Mouse (Mus musculus): ENCODE results near the gene Dnajc5. TPM values are rescaled to one million over a fixed set of nuclear protein-coding genes. Genes with fewer than 3 reads are reported as not detected.

Gene Dnajc5
- polyA plus RNA-seq, 1 experiment from 2014 or later = 209 TPM

GRCm38 (mm10) chr2:181586124-181586523 is 65.8 kb downstream of the Dnajc5 start:
- Histone ChIP-seq H3K4me2 (replicated peaks) (no peak overlapping the region), H3K4me1 (peaks cover 18% of the 10 kb centered on the region), H3K9ac (replicated peaks) (no peak overlapping the region), H3K4me3 (no peak overlapping the region), H3K36me3 (peaks cover 72% of the 10 kb centered on the region), H3K27me3 (no peaks in the 10 kb centered on the region), H3K27ac (replicated peaks) (no peak overlapping the region), H3K9me3 (no peaks in the 10 kb centered on the region)
- WGBS = 98% methylated on average over 3 of the region's 3 CpGs
- no peak for ATAC-seq (replicated peaks)

DNA sequence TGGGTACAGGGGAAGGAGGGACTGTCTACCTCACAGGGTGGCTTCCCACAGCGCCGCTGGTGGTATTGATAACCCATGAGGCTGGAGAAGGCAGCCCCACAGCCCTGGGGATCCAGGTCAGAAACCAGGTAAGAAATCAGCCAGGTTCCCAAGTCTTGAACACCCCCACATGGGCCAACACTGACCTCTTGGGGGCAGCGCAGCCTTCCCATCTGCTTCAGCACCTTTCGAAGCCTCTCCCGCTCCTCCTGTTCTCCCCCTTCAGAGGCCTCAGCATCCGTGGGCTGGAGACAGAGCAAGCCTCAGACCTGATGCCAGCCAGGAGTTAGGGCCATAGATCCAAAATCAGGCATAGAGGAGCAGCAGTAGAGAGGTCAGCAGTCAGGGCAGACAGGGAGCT is 67.5 kb downstream of the Dnajc5 start:
- 82% methylated on average over 6 of the region's 6 CpGs for WGBS
- no peaks in the 10 kb centered on the region for H3K9me3 ChIP-seq
- H3K4me1 ChIP-seq = peaks cover 19% of the 10 kb centered on the region
- no peak overlapping the region for H3K4me2 ChIP-seq (replicated peaks)
- no peaks in the 10 kb centered on the region for H3K27me3 ChIP-seq
- H3K36me3 ChIP-seq = peaks cover 72% of the 10 kb centered on the region
- no peak for ATAC-seq (replicated peaks)
- no peak overlapping the region for H3K4me3 ChIP-seq
- H3K27ac ChIP-seq (replicated peaks) = no peak overlapping the region
- H3K9ac ChIP-seq (replicated peaks) = no peak overlapping the region

- no peak overlapping the region for H3K27ac ChIP-seq (replicated peaks)
- no peak for ATAC-seq (replicated peaks)
- 93% methylated on average over 11 of the region's 11 CpGs for WGBS
- peaks cover 24% of the 10 kb centered on the region for H3K4me1 ChIP-seq
- no peaks in the 10 kb centered on the region for H3K27me3 ChIP-seq
- no peak overlapping the region for H3K9ac ChIP-seq (replicated peaks)
- H3K4me3 ChIP-seq = no peak overlapping the region
- H3K9me3 ChIP-seq = no peaks in the 10 kb centered on the region
- peaks cover 68% of the 10 kb centered on the region for H3K36me3 ChIP-seq
- no peak overlapping the region for H3K4me2 ChIP-seq (replicated peaks)
Measured at GRCm38 (mm10) chr2:181588229-181588780, 68.0 kb downstream of the Dnajc5 start.

DNA sequence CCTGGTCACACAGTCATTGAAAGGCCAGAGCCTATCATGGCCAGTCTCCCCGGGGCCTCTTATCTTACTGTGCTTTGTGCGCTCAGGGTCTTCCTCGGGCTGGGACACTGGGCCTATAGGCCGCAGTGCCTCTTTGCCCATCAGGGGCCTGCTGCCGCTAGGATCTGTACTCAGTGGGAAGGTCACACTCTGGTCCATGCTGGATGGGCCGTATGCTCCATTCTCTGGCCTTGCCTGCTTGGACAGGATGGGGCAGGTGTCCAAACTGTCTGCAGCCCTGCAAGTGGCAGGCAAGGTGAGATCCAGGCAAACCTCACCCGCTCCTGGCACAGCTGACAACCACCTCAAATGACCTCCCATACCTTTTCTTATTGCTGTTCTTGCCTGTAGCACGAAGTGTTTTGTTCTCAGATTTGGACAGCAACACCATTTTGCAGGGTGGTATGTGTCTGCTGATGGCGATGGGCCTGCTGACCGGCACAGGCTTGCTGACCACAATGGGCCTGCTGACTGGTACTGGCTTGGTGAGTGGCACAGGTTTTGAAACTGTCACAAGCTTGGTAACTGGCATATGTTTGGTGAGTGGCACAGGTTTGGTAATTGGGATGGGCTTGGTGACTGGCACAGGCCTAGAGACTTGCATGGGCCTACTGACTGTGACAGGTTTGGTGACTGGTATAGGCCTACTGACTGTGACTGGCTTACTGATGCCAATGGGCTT is 68.9 kb downstream of the Dnajc5 start:
- H3K4me1 ChIP-seq = peaks cover 25% of the 10 kb centered on the region
- ATAC-seq (replicated peaks) = no peak
- 93% methylated on average over 10 of the region's 10 CpGs for WGBS
- H3K27ac ChIP-seq (replicated peaks) = no peak overlapping the region
- no peaks in the 10 kb centered on the region for H3K27me3 ChIP-seq
- H3K9ac ChIP-seq (replicated peaks) = no peak overlapping the region
- H3K4me2 ChIP-seq (replicated peaks) = no peak overlapping the region
- no peak overlapping the region for H3K4me3 ChIP-seq
- H3K36me3 ChIP-seq = peaks cover 61% of the 10 kb centered on the region
- no peaks in the 10 kb centered on the region for H3K9me3 ChIP-seq

GRCm38 (mm10) chr2:181589732-181590105 is 69.4 kb downstream of the Dnajc5 start:
- 94% methylated on average over 9 of the region's 9 CpGs for WGBS
- H3K4me1 ChIP-seq = peaks cover 25% of the 10 kb centered on the region
- ATAC-seq (replicated peaks) = no peak
- H3K4me2 ChIP-seq (replicated peaks) = no peak overlapping the region
- no peak overlapping the region for H3K27ac ChIP-seq (replicated peaks)
- H3K27me3 ChIP-seq = no peaks in the 10 kb centered on the region
- no peak overlapping the region for H3K4me3 ChIP-seq
- H3K9me3 ChIP-seq = no peaks in the 10 kb centered on the region
- H3K9ac ChIP-seq (replicated peaks) = no peak overlapping the region
- H3K36me3 ChIP-seq = peaks cover 55% of the 10 kb centered on the region

DNA sequence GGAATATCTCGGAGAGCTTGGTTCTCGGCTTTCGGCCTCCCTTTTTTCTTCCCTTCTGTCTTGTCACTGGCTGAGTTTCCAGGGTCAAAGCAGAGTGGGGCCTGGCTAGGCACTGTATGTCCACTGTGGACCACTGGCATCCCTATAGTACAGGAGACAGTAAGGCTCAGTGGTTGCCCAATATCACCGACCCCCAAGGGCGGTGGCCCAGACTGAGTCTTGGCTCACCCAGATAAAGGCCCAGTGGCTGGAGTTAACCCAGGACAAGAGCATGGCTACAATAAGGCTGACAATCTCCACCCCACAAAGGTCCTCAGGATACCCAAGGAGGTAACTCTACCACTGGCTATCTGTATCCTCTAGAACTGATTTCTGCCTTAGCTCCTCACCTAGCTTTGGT is 70.2 kb downstream of the Dnajc5 start:
- peak overlapping the region; percentile 89; the same call in 1 of the 2 replicates for H3K4me2 ChIP-seq (replicated peaks)
- peaks cover 25% of the 10 kb centered on the region for H3K4me1 ChIP-seq
- no peak overlapping the region for H3K27ac ChIP-seq (replicated peaks)
- no peaks in the 10 kb centered on the region for H3K27me3 ChIP-seq
- 95% methylated on average over 5 of the region's 5 CpGs for WGBS
- H3K9me3 ChIP-seq = no peaks in the 10 kb centered on the region
- H3K9ac ChIP-seq (replicated peaks) = 0 out of 2 replicates have a peak overlapping the region, but pooled peaks have one; percentile 98
- peaks cover 48% of the 10 kb centered on the region for H3K36me3 ChIP-seq
- no peak for ATAC-seq (replicated peaks)
- H3K4me3 ChIP-seq = 0 out of 2 replicates have a peak overlapping the region, but pooled peaks have one; percentile 91

DNA sequence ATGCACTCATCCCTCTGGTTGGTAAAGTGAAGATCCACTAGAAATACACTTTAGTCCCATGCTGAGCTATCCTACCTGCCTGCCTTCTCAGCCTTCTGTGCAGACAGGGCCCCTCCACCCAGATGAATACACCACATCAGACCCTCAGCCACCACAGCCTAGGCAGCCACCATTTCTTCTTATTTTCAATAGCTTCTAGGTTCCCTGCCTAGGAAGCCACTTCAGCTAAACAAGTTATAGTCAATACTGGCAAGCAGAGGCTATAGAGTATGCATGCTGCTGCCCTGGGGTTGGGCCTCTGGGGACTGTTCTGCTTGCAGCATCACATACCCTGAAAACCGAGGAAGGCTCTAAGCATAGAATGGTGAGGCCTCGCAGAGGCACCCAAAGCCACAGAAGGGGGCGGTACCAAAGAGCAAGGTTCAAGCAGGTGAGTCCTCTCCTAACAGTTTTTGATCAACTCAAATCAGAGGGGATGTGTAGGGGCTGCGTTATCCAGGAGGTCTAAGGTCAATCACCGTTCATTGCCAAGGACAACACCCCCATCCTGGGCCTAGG is 71.3 kb downstream of the Dnajc5 start, which contains the start of gene Prpf6:
TSS of gene Prpf6 (plus strand) at position 341 of the 558 bp plus-strand sequence.
- Histone ChIP-seq H3K4me1 (peaks cover 25% of the 10 kb centered on the region), H3K27me3 (no peaks in the 10 kb centered on the region), H3K9me3 (no peaks in the 10 kb centered on the region), H3K36me3 (peaks cover 40% of the 10 kb centered on the region), H3K4me3 (peak within 1 kb of the TSS; percentile 91), H3K27ac (replicated peaks) (peak within 1 kb of the TSS; percentile 89), H3K9ac (replicated peaks) (peak within 1 kb of the TSS; percentile 98), H3K4me2 (replicated peaks) (peak within 1 kb of the TSS; percentile 89)
- 9% methylated on average over 5 of the region's 5 CpGs for WGBS
- ATAC-seq (replicated peaks) = 0 out of 2 replicates have a peak, but pooled peaks have one; percentile 2

DNA sequence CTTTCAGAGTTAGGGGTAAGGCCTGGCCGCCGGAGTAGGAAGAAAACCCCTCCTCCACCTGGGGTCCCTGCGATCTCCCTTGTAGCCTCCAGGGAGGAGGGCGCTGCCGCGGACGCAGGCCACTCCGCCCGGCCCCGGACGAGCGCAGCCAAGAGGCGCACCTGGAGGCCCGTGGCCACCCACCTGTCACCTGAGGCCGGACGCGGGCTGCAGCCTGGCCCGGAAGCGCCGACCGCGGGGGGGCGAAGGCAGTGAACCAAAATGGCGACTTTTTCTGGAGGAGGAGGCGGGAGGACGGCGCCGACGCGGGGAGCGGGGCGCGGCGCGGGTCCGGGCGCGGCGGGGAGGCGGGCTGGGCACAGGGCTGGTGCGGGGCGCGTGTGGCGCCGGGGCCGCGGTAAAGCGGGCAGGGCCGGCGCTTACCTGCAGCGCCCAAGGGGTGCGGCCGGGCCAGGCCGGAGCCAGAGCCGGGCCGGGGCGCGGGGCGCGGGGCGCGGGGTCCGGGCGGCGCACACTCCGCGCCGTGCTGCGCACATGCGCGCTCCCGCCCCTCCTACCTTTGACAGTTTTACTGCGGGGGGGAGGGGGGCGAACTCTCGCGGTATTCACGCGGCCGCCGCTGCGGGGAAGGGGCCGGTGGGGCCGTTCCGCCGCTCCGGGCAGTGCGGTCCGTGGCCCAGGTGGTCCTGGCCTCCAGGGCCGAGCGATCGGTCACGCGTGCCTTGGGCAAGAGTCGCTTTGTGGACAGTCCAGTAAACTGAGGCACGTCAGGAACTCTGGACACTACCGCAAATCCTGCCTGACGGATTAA is 72.2 kb downstream of the Dnajc5 start, which contains the start of gene Zfp512b:
TSS of gene Zfp512b (minus strand) at position 573 of the 811 bp plus-strand sequence.
- peak; percentile 83 for ATAC-seq (replicated peaks)
- Histone ChIP-seq H3K4me1 (peaks cover 28% of the 10 kb centered on the region), H3K27ac (replicated peaks) (peak within 1 kb of the TSS; percentile 89), H3K27me3 (no peaks in the 10 kb centered on the region), H3K9ac (replicated peaks) (peak within 1 kb of the TSS; percentile 98), H3K9me3 (no peaks in the 10 kb centered on the region), H3K36me3 (peaks cover 33% of the 10 kb centered on the region), H3K4me3 (peak within 1 kb of the TSS; percentile 91), H3K4me2 (replicated peaks) (peak within 1 kb of the TSS; percentile 89)
- WGBS = under 1% methylated on average over 78 of the region's 97 CpGs

- no peaks in the 10 kb centered on the region for H3K9me3 ChIP-seq
- H3K4me3 ChIP-seq = peak overlapping the region; percentile 91
- no peaks in the 10 kb centered on the region for H3K27me3 ChIP-seq
- peak overlapping the region; percentile 98 for H3K9ac ChIP-seq (replicated peaks)
- H3K4me1 ChIP-seq = peaks cover 32% of the 10 kb centered on the region
- peaks cover 27% of the 10 kb centered on the region for H3K36me3 ChIP-seq
- H3K4me2 ChIP-seq (replicated peaks) = peak overlapping the region; percentile 89
- peak; percentile 26 for ATAC-seq (replicated peaks)
- WGBS = 2% methylated on average over 6 of the region's 6 CpGs
- peak overlapping the region; percentile 89 for H3K27ac ChIP-seq (replicated peaks)
Measured at GRCm38 (mm10) chr2:181593042-181593421, 72.7 kb downstream of the Dnajc5 start.

- ATAC-seq (replicated peaks) = no peak
- no peak overlapping the region for H3K4me2 ChIP-seq (replicated peaks)
- no peaks in the 10 kb centered on the region for H3K9me3 ChIP-seq
- no peak overlapping the region for H3K9ac ChIP-seq (replicated peaks)
- H3K27ac ChIP-seq (replicated peaks) = no peak overlapping the region
- peaks cover 20% of the 10 kb centered on the region for H3K36me3 ChIP-seq
- no peaks in the 10 kb centered on the region for H3K27me3 ChIP-seq
- H3K4me3 ChIP-seq = no peak overlapping the region
- peaks cover 38% of the 10 kb centered on the region for H3K4me1 ChIP-seq
Measured at GRCm38 (mm10) chr2:181593937-181594336, 73.7 kb downstream of the Dnajc5 start.

GRCm38 (mm10) chr2:181594946-181595696 is 74.8 kb downstream of the Dnajc5 start:
- no peak overlapping the region for H3K9ac ChIP-seq (replicated peaks)
- no peaks in the 10 kb centered on the region for H3K27me3 ChIP-seq
- H3K36me3 ChIP-seq = peaks cover 8% of the 10 kb centered on the region
- 64% methylated on average over 4 of the region's 4 CpGs for WGBS
- no peak overlapping the region for H3K4me2 ChIP-seq (replicated peaks)
- no peak overlapping the region for H3K4me3 ChIP-seq
- no peak overlapping the region for H3K27ac ChIP-seq (replicated peaks)
- H3K9me3 ChIP-seq = no peaks in the 10 kb centered on the region
- no peak for ATAC-seq (replicated peaks)
- H3K4me1 ChIP-seq = peaks cover 44% of the 10 kb centered on the region

Measured in forebrain, embryonic 15.5 days (tissue).